Mouse (Mus musculus) mouse embryonic stem cell (cell line): ENCODE data around the gene Rasl11a.

Source experiments
- in situ Hi-C, 2 experiments: fragments of 300-500 bp; cut with MboI; formaldehyde crosslinking; loops; 1 replicate in 1 of 2; 3 replicates in 1 of 2; pipeline ENCODE4 v1.14.3; 2019 to 2020; ENCODE audit warnings: low sequenced_read_pairs in 2 of 2, low pct_unique_long_range_greater_than_20kb in 1 of 2, mixed read lengths in 1 of 2; ENCODE audit not compliant: unreplicated experiment in 1 of 2

Rasl11a gene

DNA sequence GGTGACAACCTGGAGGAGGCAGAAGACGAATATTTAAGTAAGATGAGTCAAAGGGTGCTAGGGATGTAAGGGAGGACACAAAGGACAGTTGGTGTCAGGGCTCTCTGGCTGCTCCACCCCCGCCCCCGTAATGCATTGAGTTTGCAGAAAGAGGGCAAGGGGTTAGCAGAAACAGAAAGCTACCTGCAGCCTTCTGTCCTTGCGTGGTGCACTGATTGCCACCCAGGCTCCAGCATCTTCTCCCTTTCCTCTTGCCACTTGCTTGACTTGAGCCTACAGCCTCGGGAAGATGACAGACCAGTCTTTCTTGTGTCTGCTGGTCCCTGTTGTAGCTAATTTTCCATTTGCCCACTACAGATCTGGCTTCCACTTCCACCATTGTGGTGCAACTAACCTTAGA lies 5.1 kb upstream of the Rasl11a start:
- in situ Hi-C loops: no loop called here

DNA sequence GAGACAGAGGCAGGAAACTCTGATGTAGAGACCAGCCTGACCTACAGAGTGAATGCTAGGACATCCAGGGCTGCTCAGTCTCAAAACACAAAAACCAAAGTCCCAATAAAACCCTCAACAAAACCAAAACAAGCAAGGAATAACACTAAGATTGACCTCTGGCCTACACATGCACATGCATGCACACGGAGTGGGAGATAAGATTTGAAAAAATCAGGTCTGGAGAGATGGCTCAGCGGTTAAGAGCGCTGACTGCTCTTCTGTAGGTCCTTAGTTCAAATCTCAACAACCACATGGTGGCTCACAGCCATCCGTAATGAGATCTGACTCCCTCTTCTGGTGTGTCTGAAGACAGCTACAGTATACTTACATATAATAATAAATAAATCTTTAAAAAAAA lies 4.4 kb upstream of the Rasl11a start:
- in situ Hi-C loops: no loop called here

DNA sequence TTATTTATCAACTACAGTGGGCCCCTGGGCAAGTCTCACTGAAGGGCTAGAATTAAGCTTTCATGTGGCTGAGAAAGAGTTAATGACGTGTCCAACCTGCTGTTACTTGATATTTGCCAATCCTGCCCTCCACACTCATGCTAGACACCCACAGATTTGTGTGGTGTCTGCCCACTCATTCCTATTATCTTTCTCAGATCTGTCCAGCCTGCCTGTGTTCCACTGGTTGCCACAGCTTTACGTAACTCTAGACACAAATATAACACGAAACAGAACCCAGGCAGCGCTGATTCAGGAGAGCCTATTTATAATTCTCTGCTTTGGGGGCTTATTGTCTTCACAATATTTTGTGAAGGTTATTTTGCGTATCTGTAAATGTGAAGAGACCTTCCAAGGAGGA lies 3.6 kb upstream of the Rasl11a start:
- in situ Hi-C loops: no loop called here

DNA sequence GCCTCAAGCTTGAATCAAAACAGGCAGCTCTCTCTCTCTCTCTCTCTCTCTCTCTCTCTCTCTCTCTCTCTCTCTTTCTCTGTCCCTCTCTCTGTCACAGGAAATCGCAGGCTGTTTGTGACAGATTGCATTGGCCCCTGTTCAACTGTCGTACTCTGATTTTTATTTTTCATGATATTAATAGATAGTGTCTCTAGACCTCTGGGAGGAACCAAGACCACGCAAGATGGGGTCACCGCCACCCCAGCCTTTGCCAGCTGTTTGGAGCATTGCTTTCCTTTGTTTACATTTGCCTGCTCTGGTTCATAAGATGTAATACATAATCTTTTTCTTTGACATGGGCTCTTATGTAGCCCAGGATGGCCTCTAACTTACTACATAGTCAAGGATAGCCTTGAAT lies 2.9 kb upstream of the Rasl11a start:
- in situ Hi-C loops: no loop called here

DNA sequence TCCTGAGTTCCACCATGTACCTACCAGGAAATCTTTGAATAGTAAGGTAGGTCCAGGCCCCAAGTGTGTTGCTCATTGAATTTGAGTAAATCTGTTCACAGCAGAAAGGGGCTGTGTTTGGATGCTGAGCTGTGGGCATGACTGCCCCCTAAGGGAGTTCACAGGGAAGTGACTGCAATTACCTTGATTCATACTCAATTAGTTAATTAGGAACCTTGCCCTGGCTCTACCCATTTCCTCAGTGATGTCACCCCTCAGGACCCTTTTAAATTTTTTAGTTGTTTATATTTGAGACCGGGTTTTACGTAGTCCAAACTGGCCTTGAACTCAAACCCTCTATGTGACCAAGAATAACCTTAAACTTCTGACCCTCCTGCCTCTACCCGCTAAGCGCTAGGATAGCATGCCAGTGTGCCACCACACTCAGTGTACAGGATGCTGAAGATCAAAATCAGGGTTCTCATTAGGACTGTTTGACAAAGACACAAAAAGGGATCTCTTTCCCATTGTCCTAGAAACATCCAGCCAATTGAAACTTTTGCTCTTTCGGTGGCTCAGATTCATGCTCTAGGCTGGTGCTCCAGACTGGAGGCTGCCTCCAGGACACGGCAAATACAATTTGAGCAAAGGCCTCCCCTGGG lies 450 bp upstream of the Rasl11a start:
- in situ Hi-C loops: no loop called here

DNA sequence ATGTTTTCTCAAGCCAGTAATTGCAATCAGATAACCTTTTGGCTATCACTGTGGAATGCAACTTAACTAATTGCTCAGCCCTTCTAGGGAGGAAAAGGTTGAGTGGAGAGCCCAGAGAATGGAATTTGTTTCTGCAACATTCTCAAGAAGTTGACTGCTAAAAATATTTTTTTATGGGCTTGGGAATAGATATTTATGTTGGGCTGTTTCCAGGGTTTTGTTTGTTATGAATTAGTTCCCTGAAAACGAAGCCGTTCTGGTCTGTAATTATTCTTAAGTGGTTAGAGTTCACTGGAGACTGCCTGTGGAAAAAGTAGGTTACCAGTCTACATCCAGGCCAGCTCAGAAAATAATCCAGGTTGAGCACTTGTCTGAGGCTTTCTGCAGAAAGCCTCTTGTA lies 1.6 kb downstream of the Rasl11a start:
- in situ Hi-C loops: no loop called here

DNA sequence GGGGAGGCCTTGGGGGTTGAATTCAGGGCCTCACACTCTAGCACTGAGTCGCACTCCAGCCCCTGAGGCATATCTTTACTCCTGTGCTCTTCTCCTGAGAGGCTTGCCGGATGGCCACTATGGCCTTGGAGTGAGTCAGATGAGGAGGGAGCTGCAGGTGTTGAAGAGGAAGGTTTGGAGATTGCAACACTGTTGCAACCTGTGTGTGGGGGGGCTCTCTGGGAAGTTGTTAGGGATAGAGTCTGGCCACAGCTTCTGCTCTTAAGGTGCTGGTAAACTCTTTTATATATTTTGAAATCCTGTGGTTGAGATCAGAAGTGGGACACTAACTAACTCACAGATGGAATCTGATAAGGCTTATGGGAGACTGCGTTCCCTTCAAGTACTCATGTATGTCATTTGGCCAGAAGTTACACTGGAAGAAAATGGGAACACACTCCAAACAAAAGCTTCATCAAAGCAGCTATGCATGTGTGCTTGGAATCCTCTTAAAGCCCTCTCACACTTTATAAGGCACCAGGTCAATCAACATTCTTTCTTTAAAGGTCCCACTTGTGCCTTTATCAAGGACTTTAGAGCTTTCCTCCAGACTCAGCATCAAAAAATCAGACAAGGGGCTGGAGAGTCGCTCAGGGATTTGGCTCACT lies 4.2 kb downstream of the Rasl11a start:
- in situ Hi-C loops: no loop called here

DNA sequence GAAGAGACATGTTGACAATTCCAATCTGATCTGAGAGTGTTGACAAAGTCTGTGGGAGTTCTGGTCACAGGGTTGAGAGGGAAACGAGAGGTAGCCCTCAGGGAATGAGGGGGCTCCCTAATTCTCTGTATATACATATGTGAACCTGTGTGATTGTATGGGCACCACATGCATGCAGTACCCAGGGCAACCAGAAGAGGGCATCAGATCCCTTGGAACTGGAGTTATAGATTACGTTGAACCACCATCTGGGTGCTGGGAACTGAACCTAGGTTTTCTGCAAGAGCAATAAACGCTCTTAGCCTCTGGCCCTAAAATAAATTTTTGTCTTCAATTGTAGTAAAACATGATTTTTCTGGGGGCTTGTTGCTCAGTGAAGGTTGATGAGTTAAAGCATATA lies 11.2 kb downstream of the Rasl11a start:
- in situ Hi-C loops: no loop called here

DNA sequence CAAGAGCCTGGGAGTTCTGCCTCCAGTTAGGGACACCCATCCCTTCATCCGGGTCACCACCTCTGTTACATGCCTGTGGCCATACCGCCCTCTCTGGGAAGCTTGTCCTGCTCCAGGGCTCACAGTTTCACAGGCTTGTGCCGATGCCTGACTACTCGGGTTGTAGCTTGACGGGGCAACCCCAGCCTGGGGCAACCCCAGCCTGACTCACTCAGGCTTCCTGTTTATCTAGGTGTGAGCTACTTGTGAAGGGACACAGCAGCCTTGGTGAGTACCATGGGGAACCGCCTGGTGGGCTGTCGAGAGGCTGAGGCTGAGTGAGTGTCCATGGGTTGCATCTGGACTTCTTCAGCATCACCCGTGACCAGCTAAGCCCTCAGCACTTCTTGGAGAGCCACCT lies 12.7 kb downstream of the Rasl11a start:
- in situ Hi-C loops: no loop called here

DNA sequence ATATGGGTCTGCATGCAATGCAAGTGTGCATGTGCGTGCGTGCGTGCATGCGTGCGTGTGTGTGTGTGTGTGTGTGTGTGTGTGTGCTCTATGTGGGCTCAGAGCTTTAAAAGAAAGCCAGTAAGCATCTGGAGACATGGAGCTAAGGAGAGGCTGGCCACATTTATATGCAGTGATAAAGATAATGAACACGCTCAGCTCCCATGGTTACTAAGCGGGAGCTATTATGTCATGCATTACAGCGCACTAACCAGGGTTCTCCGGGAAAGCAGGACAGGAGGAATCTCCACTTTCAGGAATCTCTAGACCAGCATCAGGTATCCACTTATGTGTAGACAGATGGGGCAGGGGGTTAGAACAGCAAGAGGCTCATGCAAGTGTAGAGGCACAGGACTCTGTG lies 13.9 kb downstream of the Rasl11a start:
- in situ Hi-C loops: no loop called here

DNA sequence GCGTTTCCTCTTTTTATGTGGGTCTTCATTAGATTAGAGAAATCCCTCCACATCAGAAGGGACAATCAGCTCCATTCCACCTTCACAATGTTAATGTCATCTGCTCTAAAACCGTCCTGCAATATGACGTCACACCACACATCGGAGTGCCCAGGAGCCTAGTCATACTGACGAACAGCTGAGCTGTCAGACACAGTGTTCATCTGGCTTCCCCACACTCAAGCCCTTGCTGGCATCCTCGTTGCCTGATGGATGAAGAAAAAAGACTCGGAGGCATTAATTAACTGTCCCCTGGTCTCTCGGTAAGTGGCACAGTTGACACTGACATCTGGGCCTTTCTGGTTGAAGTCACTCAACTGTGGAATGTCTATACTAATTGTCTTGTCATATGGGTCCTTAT lies 14.4 kb downstream of the Rasl11a start:
- in situ Hi-C loops: no loop called here

DNA sequence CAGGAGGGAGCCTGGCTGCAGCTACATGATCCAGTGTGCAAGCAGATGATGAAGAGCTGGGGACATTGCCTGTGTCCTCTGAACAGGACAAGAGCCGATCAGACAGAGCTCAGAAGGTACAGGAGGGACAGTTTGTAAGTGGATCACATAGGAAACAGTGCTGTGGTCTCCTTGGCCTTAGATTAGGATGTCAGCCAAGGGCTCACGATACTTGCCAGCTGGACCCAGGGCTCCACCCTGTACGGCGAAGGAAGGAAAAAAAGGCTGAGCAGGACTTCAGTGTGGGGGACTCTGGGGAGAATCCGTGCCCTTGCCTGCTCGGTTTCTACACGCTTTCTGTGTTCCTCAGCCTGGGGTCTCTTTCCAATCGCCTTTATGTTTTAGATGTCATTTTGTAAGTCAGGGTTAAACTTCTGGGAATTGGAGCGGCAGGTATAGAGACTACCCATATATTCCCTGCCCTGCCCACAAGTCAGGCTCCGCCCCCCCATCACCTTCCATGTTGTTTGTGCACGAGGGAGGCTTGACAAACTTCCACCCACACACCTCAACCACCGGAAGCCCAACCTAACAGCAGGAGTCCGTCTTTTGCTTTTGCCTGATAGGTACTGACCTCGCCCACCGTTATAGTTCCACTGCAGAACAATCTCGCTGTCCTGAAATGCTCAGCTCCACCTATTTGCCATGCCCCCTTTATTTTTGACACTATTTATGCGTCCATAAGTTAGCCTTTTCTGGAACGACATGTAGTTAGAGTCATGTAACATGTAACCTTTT lies 15.5 kb downstream of the Rasl11a start:
- in situ Hi-C loops: no loop called here

DNA sequence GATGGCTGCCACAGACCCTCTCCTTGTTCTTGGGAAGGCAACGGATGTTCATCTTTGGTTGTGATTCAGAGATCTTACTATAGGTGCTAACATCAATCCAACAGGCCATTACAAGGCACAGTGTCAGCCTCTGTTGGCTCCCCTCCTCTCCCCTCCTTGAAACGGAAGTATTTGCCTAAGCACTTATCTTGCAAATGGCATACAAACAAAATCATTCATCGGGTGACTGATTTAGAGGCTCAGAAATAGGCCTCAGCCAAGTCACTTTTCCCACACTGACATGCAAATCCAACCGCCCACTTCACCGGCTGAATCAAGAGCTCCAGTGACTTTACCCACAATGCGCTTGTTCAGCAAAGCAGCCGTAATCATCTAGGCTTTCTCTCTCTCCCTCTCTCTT lies 16.7 kb downstream of the Rasl11a start:
- in situ Hi-C loops: no loop called here

DNA sequence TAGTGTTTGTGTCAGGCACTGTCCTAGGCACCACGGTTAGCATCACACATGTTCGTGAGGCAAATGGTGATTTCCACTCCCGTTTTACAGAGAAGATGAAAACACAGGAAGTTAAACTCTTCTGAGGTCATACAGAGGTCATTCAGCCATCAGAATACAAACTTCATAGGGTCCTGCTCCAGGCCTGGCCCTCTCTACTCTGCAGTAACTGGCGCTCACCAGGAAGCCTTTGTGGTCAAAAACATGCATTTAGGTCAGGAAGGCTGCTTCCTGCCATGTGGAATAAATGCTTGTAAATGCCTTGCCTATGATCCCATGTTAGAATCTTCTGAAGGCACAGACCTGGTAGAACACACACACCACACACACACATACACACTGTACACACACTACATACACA lies 20.6 kb downstream of the Rasl11a start:
- in situ Hi-C loops: no loop called here

DNA sequence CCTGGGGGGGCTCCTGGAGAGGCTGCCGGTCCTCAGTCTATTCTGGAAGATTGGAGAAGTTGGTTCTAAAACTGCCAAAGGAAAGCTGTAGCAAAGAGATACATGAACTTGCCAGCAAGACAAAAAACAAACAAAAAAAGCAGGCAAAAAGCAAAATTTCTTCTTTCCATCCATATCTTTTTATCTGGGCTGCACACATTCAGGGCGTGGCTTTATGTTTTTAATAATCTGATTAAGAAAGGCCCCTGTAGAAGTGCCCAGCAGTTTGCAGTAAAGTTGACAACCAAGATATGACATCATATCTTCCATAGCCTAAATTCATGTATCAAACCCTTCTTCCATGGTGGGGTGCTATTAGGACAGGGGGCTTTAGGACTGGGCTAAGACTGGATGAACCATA lies 21.4 kb downstream of the Rasl11a start:
- in situ Hi-C loops: no loop called here

DNA sequence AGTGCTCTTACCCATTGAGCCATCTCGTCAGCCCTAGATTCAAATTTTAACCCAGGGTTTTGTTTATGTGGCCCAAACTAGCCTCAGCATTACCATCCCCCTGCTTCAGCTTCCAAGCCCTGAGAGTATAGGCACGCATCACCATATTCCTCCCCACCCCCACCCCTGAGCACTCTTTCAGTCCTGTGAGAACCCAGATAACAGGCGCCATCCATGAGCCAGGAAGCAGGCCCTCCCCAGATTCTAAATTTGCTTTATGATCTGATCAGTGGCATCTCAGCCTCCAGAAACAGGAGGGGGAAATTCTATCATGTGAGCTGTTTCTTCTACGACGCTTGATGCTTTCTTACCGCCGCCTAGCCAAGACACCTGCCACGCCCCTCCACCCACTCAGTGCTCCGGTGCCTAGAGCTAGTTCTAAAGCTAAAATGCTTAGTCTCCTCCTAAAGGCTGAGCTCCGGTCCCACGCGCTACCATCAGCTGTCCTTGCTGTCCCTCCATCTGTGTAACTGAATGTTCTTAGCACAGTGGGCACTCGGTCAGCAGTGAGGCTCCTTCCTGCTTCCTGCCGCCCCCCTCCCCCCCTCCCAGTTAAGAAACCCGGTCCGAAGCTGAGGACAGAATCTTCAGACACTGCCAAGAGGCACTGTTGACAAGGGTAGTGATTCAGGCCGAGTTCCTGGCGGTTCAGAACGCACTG lies 22.5 kb downstream of the Rasl11a start:
- in situ Hi-C loops: no loop called here

DNA sequence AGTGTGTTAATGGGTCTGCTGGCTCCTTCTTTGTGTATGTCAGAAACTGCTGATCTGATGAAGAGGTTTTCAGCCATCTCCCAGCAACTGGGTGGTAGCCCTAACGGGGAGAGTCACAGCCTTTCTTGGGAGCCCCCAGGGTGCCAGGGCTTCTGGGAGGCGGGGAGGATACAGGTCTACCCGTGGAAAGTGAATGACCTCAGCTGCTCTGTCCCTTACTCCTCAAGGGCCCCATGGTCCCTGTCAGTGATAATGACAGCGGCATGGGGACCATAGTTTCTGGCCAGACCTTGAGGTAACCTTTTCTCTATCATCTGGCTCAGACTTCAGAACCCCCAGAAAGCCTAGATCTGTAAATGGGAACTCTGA lies 23.1 kb downstream of the Rasl11a start:
- in situ Hi-C loops: no loop called here

DNA sequence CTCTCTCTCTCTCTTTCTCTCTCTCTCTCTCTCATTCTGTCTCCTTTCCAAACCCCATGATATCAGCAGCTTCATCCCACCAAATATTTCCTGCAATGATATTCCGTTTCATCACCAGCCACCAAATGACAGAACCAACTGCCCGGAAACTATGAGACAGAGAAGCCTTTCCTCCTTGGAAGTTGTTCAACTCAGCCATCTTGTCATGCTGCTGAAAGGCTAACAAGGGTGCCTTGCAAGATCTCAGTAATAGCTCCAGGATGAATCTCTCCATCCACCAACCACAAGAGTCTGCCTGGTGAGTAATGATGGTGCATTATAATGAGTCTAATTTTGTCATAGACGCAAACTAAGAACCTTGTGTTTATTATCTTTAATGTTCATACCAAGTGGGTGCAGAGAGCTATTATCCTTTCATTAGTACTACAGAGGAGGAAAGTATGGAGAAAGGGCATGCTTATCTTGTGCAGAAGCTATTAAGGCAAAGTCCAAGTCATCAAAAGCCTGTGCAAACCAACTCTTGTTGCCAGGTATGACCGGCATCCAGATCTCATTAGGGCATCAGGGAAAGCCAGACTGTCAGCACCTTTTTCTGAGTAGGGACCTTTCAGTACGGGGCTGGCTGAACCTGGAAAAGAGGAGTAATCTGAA lies 28.2 kb downstream of the Rasl11a start:
- in situ Hi-C loops: no loop called here

DNA sequence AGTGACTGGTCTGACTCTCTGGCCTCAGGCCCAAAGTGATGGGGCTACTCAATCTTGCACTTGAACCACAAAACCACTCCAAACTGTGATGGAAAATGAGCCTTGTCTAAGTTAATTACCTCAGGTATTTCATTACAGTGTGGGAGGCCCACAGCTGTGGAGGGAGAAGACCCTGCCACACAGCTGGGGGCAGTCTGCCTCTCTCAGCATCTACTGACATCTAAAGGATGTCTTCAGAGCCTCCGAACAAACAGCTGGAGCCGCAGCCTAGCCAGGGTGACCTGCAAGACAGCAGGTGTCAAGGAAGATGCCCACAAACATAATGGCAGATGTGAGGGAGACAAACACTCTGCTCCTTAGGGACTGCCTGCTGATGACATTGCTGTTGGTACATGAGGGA lies 31.2 kb downstream of the Rasl11a start:
- in situ Hi-C loops: no loop called here
